Mouse (Mus musculus) lung, postnatal 0 days (tissue): ENCODE data around the gene Gm42878.

Source experiments
- CTCF ChIP-seq: IDR thresholded peaks from 2 replicates; pipeline ENCODE4 v1.5.1; 2016; ENCODE audit warnings: antibody characterized with exemption, mild to moderate bottlenecking
- EP300 ChIP-seq: IDR thresholded peaks from 2 replicates; pipeline ENCODE4 v1.6.1; 2016; ENCODE audit warnings: antibody characterized with exemption, mild to moderate bottlenecking, control low read depth

- TF ChIP-seq CTCF (no peak), EP300 (peak; percentile 99)
These were observed 41.2 kb upstream of the Gm42878 start for GRCm38 (mm10) chr5:121586400-121587039.
